Mouse (Mus musculus) MEL (cell line): Measurements from ENCODE around the gene Crxos. TPM values are rescaled to one million over a fixed set of nuclear protein-coding genes. Genes with fewer than 3 reads are reported as not detected.

Experiments used
- DNase-seq: peaks from one replicate; pipeline ENCODE4 v3.0.0; 2011; ENCODE audit warnings: low read depth, low spot score
- H3K27ac ChIP-seq: 2 replicates; pipeline ENCODE4 v1.5.1; 2012; ENCODE audit warnings: low read depth, mild to moderate bottlenecking, control low read depth, low read length, moderate library complexity; ENCODE audit not compliant: control insufficient read depth
- H3K27me3 ChIP-seq, 2 experiments: fragments of 150-350 bp in 1 of 2; sonication (generic) in 1 of 2; 2 replicates each; pipeline ENCODE4 v1.6.1; 2012; ENCODE audit warnings: low read length in 2 of 2, mild to moderate bottlenecking in 2 of 2, improper control_type of control experiment in 1 of 2, moderate library complexity in 1 of 2; ENCODE audit not compliant: insufficient read depth in 2 of 2, control insufficient read depth in 1 of 2
- H3K36me3 ChIP-seq, 2 experiments: 2 replicates each; pipeline ENCODE4 v1.6.1; 2012 to 2014; ENCODE audit warnings: low read length in 2 of 2, improper control_type of control experiment in 1 of 2, inconsistent platforms in 1 of 2, mild to moderate bottlenecking in 1 of 2; ENCODE audit not compliant: insufficient read depth in 2 of 2, control insufficient read depth in 1 of 2
- H3K4me1 ChIP-seq, 2 experiments: fragments of 150-350 bp in 1 of 2; sonication (generic) in 1 of 2; 2 replicates each; pipeline ENCODE4 v1.6.1; 2012; ENCODE audit warnings: low read length in 2 of 2, improper control_type of control experiment in 1 of 2, mild to moderate bottlenecking in 1 of 2; ENCODE audit not compliant: insufficient read depth in 2 of 2, control insufficient read depth in 1 of 2
- H3K4me3 ChIP-seq, 2 experiments: fragments of 150-350 bp in 1 of 2; sonication (generic) in 1 of 2; 2 replicates each; pipeline ENCODE4 v1.5.1; 2012; ENCODE audit warnings: low read depth in 2 of 2, low read length in 2 of 2, mild to moderate bottlenecking in 2 of 2, moderate library complexity in 2 of 2, control low read depth in 1 of 2, improper control_type of control experiment in 1 of 2; ENCODE audit not compliant: control insufficient read depth in 1 of 2, insufficient read depth in 1 of 2
- H3K79me2 ChIP-seq: 2 replicates; pipeline ENCODE4 v1.6.1; 2012; ENCODE audit warnings: mild to moderate bottlenecking, low read length, moderate library complexity; ENCODE audit not compliant: control insufficient read depth, poor library complexity, insufficient read depth
- H3K9ac ChIP-seq: 2 replicates; pipeline ENCODE4 v1.6.1; 2012; ENCODE audit warnings: low read depth, mild to moderate bottlenecking, control low read depth, low read length, moderate library complexity; ENCODE audit not compliant: control insufficient read depth, poor library complexity, severe bottlenecking
- H3K9me3 ChIP-seq: fragments of 150-350 bp; sonication (generic); replicated peaks from 2 replicates; pipeline ENCODE4 v1.6.1; 2012; ENCODE audit warnings: mild to moderate bottlenecking, low read length, improper control_type of control experiment, moderate library complexity; ENCODE audit not compliant: insufficient read depth
- BHLHE40 ChIP-seq: IDR thresholded peaks from 2 replicates; pipeline ENCODE4 v1.6.1; 2012; ENCODE audit warnings: low read depth, mild to moderate bottlenecking, inconsistent platforms, low read length, improper control_type of control experiment, borderline replicate concordance
- CHD1 ChIP-seq: IDR thresholded peaks from 2 replicates; pipeline ENCODE4 v1.6.1; 2012; ENCODE audit warnings: low read depth, mild to moderate bottlenecking, inconsistent platforms, low read length, improper control_type of control experiment
- CTCF ChIP-seq, 3 experiments: IDR thresholded peaks in 2 of 3; conservative IDR thresholded peaks in 1 of 3; 2 replicates each; pipeline ENCODE4 v1.5.1; 2011 to 2012; ENCODE audit warnings: low read length in 3 of 3, low read depth in 2 of 3, mild to moderate bottlenecking in 2 of 3, improper control_type of control experiment in 1 of 3, inconsistent platforms in 1 of 3, mixed read lengths in 1 of 3, moderate library complexity in 1 of 3; ENCODE audit not compliant: control insufficient read depth in 1 of 3, insufficient read depth in 1 of 3, poor library complexity in 1 of 3, severe bottlenecking in 1 of 3
- E2F4 ChIP-seq: IDR thresholded peaks from 2 replicates; pipeline ENCODE4 v1.6.1; 2011; ENCODE audit warnings: low read depth, low read length, improper control_type of control experiment, borderline replicate concordance
- ETS1 ChIP-seq: IDR thresholded peaks from 2 replicates; pipeline ENCODE4 v1.6.1; 2012; ENCODE audit warnings: low read depth, mild to moderate bottlenecking, inconsistent platforms, low read length, improper control_type of control experiment, moderate library complexity
- GABPA ChIP-seq: IDR thresholded peaks from 2 replicates; pipeline ENCODE4 v1.6.1; 2012; ENCODE audit warnings: low read depth, mild to moderate bottlenecking, inconsistent platforms, low read length, improper control_type of control experiment, moderate library complexity
- GATA1 ChIP-seq: IDR thresholded peaks from 2 replicates; pipeline ENCODE4 v1.6.1; 2011; ENCODE audit warnings: low read depth, low read length, improper control_type of control experiment
- JUND ChIP-seq: IDR thresholded peaks from 2 replicates; pipeline ENCODE4 v1.6.1; 2011; ENCODE audit warnings: low read depth, mild to moderate bottlenecking, improper control_type of control experiment, low read length
- KAT2A ChIP-seq: conservative IDR thresholded peaks from 2 replicates; pipeline ENCODE4 v1.6.1; 2012; ENCODE audit warnings: low read depth, low read length, improper control_type of control experiment, inconsistent platforms
- MAFK ChIP-seq: IDR thresholded peaks from 2 replicates; pipeline ENCODE4 v1.6.1; 2011; ENCODE audit warnings: low read depth, mild to moderate bottlenecking, low read length, improper control_type of control experiment, borderline replicate concordance
- MAX ChIP-seq: IDR thresholded peaks from 2 replicates; pipeline ENCODE4 v1.6.1; 2011; ENCODE audit warnings: low read length, improper control_type of control experiment
- MAZ ChIP-seq: IDR thresholded peaks from 2 replicates; pipeline ENCODE4 v1.6.1; 2012; ENCODE audit warnings: low read depth, mild to moderate bottlenecking, inconsistent platforms, low read length, improper control_type of control experiment
- MEF2A ChIP-seq: IDR thresholded peaks from 2 replicates; pipeline ENCODE4 v1.6.1; 2014; ENCODE audit warnings: low read depth, mild to moderate bottlenecking, inconsistent platforms, low read length, improper control_type of control experiment; ENCODE audit not compliant: poor library complexity, insufficient replicate concordance, severe bottlenecking; ENCODE audit errors: extremely low read depth
- MYB ChIP-seq: IDR thresholded peaks from 2 replicates; pipeline ENCODE4 v1.6.1; 2011; ENCODE audit warnings: mild to moderate bottlenecking, low read depth, low read length, improper control_type of control experiment
- NRF1 ChIP-seq: IDR thresholded peaks from 2 replicates; pipeline ENCODE4 v1.6.1; 2014; ENCODE audit warnings: low read depth, mild to moderate bottlenecking, inconsistent platforms, low read length, improper control_type of control experiment, moderate library complexity; ENCODE audit not compliant: poor library complexity, insufficient read depth, severe bottlenecking
- POLR2AphosphoS2 ChIP-seq: IDR thresholded peaks from 2 replicates; pipeline ENCODE4 v1.6.1; 2011; ENCODE audit warnings: low read length, improper control_type of control experiment
- RAD21 ChIP-seq: IDR thresholded peaks from 2 replicates; pipeline ENCODE4 v1.6.1; 2011; ENCODE audit warnings: mild to moderate bottlenecking, low read depth, low read length, improper control_type of control experiment
- TAL1 ChIP-seq: IDR thresholded peaks from 2 replicates; pipeline ENCODE4 v1.6.1; 2012; ENCODE audit warnings: mild to moderate bottlenecking, inconsistent platforms, low read length, moderate library complexity, mixed read lengths
- TBP ChIP-seq: IDR thresholded peaks from 2 replicates; pipeline ENCODE4 v1.8.0; 2011; ENCODE audit warnings: low read depth, low read length, improper control_type of control experiment
- TCF12 ChIP-seq: IDR thresholded peaks from 2 replicates; pipeline ENCODE4 v1.6.1; 2014; ENCODE audit warnings: low read depth, mild to moderate bottlenecking, inconsistent platforms, low read length, improper control_type of control experiment, moderate library complexity
- ZC3H11A ChIP-seq: IDR thresholded peaks from 2 replicates; pipeline ENCODE4 v1.6.1; 2012; ENCODE audit warnings: low read depth, mild to moderate bottlenecking, inconsistent platforms, low read length, improper control_type of control experiment
- ZKSCAN1 ChIP-seq: IDR thresholded peaks from 2 replicates; pipeline ENCODE4 v1.6.1; 2012; ENCODE audit warnings: low read depth, mild to moderate bottlenecking, inconsistent platforms, low read length, improper control_type of control experiment, moderate library complexity
- polyA plus RNA-seq, 2 experiments: library from polyadenylated mRNA; stranded (reverse) in 1 of 2; unstranded in 1 of 2; fragments of >175 nt in 1 of 2; fragments of >200 nt in 1 of 2; gene quantifications; 2 replicates each; pipeline versions ENCODE4 v1.2.1 to v1.2.4; 2012; ENCODE audit warnings: low replicate concordance in 2 of 2, low read depth in 1 of 2; ENCODE audit not compliant: insufficient read length in 2 of 2, insufficient read depth in 1 of 2, missing spikeins in 1 of 2
- total RNA-seq: library from RNA; depleted of rRNA; stranded (reverse); fragments of 300-350 nt; gene quantifications from 2 replicates; pipeline ENCODE4 v1.2.3, GENCODE M21; 2012

The Crxos gene
- total and polyA plus RNA-seq, 3 experiments = 0.10 TPM; not detected in 2

- no peaks in the 10 kb centered on the region for H3K4me1 ChIP-seq
- no peaks in the 10 kb centered on the region for H3K36me3 ChIP-seq
- no peak for DNase-seq
- TF ChIP-seq ETS1 (no peak), TAL1 (no peak), MAZ (no peak), MEF2A (no peak), ZC3H11A (no peak), POLR2AphosphoS2 (no peak), NRF1 (no peak)
- TF ChIP-seq, all 39 proteins: peak for 0
- H3K9ac ChIP-seq = no peak overlapping the region
- H3K27me3 ChIP-seq = no peaks in the 10 kb centered on the region
- no peaks in the 10 kb centered on the region for H3K9me3 ChIP-seq
- no peak overlapping the region for H3K27ac ChIP-seq
- H3K79me2 ChIP-seq = no peaks in the 10 kb centered on the region
- no peak overlapping the region for H3K4me3 ChIP-seq
Measured at GRCm38 (mm10) chr7:15864104-15864503, 18.3 kb upstream of the Crxos start.

- TF ChIP-seq GABPA (no peak), GATA1 (no peak), JUND (no peak), BHLHE40 (no peak), MEF2A (no peak), TBP (no peak), MAX (no peak), MAFK (no peak), TCF12 (no peak), ZKSCAN1 (no peak), TAL1 (no peak), CHD1 (no peak), E2F4 (no peak), RAD21 (no peak), MYB (no peak), CTCF (IDR thresholded peaks at IDR 0.05 in 2 of 3, conservative IDR thresholded peaks at IDR 0.05 in 1 of 3; ENCODE audit: control insufficient read depth in 1 of 3, insufficient read depth in 1 of 3, low read depth in 2 of 3, low read length in 3 of 3, poor library complexity in 1 of 3, severe bottlenecking in 1 of 3) (no peak), KAT2A (no peak)
- Histone ChIP-seq H3K9ac (no peak within 1 kb of the TSS), H3K36me3 (peaks cover 0 to 6% of the 10 kb centered on the region in 2 experiments; a peak in 1 of 4 replicates), H3K4me3 (no peak within 1 kb of the TSS), H3K4me1 (peaks cover 0 to 11% of the 10 kb centered on the region in 2 experiments; a peak in 3 of 4 replicates), H3K79me2 (no peaks in the 10 kb centered on the region), H3K27me3 (no peaks in the 10 kb centered on the region), H3K27ac (no peak within 1 kb of the TSS), H3K9me3 (no peaks in the 10 kb centered on the region)
- DNase-seq = no peak
Measured at GRCm38 (mm10) chr7:15879756-15880155, 2.7 kb upstream of the Crxos start, which contains the start of gene Crx. Gene Crx, minus strand, starts transcription at chr7:15879968.
